Mouse (Mus musculus) 416B (cell line): ENCODE measurements around the gene 4933407L21Rik.
A peak's percentile ranks its signal among the peaks of the same experiment; 100 is the strongest.
"Not testable (repeated sequence)": the region's sequence is repeated elsewhere in the genome, so short reads cannot be mapped to it uniquely, and the experiment has no call there.

Source experiments
- DNase-seq: peaks from one replicate; pipeline ENCODE4 v3.0.0; 2011; ENCODE audit warnings: low read depth

The 4933407L21Rik gene

GRCm38 (mm10) chr1:85959129-85959888, 31.0 kb downstream of the 4933407L21Rik start:
- DNase-seq: peak; percentile 28

GRCm38 (mm10) chr1:85959889-85960276, 31.6 kb downstream of the 4933407L21Rik start:
- DNase-seq: no peak

- peak; percentile 63 for DNase-seq
Observed at GRCm38 (mm10) chr1:85960873-85961272, 32.6 kb downstream of the 4933407L21Rik start, which contains the start of gene Gpr55. Gpr55 (minus strand) TSS chr1:85961007.

- DNase-seq: peak; percentile 43
Observed at GRCm38 (mm10) chr1:85962081-85962480, 33.8 kb downstream of the 4933407L21Rik start.

- DNase-seq: no peak
Observed at GRCm38 (mm10) chr1:85965856-85966255, 37.6 kb downstream of the 4933407L21Rik start.

GRCm38 (mm10) chr1:85969081-85969480, 40.8 kb downstream of the 4933407L21Rik start:
- no peak for DNase-seq

- no peak for DNase-seq
Observed at GRCm38 (mm10) chr1:85969519-85969918, 41.2 kb downstream of the 4933407L21Rik start.

- DNase-seq: no peak
Observed at GRCm38 (mm10) chr1:85971070-85971469, 42.8 kb downstream of the 4933407L21Rik start.

- DNase-seq: no peak
Observed at GRCm38 (mm10) chr1:85972341-85972740, 44.1 kb downstream of the 4933407L21Rik start.

- DNase-seq: no peak
Observed at GRCm38 (mm10) chr1:85973468-85973877, 45.2 kb downstream of the 4933407L21Rik start.

- peak; percentile 76 for DNase-seq
Observed at GRCm38 (mm10) chr1:85977709-85978108, 49.4 kb downstream of the 4933407L21Rik start.

GRCm38 (mm10) chr1:85981738-85982357, 53.6 kb downstream of the 4933407L21Rik start:
- DNase-seq: no peak

- peak; percentile 24 for DNase-seq
Observed at GRCm38 (mm10) chr1:85985784-85986183, 57.5 kb downstream of the 4933407L21Rik start.

GRCm38 (mm10) chr1:85988351-85988750, 60.1 kb downstream of the 4933407L21Rik start:
- peak; percentile 20 for DNase-seq

- not testable (repeated sequence) for DNase-seq
Observed at GRCm38 (mm10) chr1:85988882-85989281, 60.6 kb downstream of the 4933407L21Rik start.
